Mouse (Mus musculus): ENCODE results near the gene Pa2g4. TPM values are rescaled to one million over a fixed set of nuclear protein-coding genes. Genes with fewer than 3 reads are reported as not detected.

The Pa2g4 gene
- total and polyA plus RNA-seq, 3 experiments: 232 to 663 (median 298) TPM

GRCm38 (mm10) chr10:128583644-128584043 lies 17.9 kb upstream of the Pa2g4 start:
- no peaks in the 10 kb centered on the region for H3K36me3 ChIP-seq (ENCODE audit: control insufficient read depth in 1 of 2, insufficient read depth in 2 of 2, low read length in 2 of 2)
- peaks cover 0 to 7% of the 10 kb centered on the region in 2 experiments for H3K27me3 ChIP-seq (ENCODE audit: control insufficient read depth in 1 of 2, insufficient read depth in 2 of 2, low read length in 2 of 2)
- TF ChIP-seq MEF2A (IDR thresholded peaks at IDR 0.05; ENCODE audit: extremely low read depth, insufficient replicate concordance, low read depth, low read length, poor library complexity, severe bottlenecking) (no peak), E2F4 (IDR thresholded peaks at IDR 0.05; ENCODE audit: borderline replicate concordance, low read depth, low read length) (no peak), BHLHE40 (IDR thresholded peaks at IDR 0.05; ENCODE audit: borderline replicate concordance, low read depth, low read length) (no peak), POLR2A (IDR thresholded peaks at IDR 0.05; ENCODE audit: control insufficient read depth in 1 of 2, insufficient read depth in 1 of 2, low read depth in 1 of 2, low read length in 2 of 2, poor library complexity in 1 of 2) (no peak), GABPA (IDR thresholded peaks at IDR 0.05; ENCODE audit: low read depth, low read length) (no peak), MYB (IDR thresholded peaks at IDR 0.05; ENCODE audit: low read depth, low read length) (no peak)
- H3K9ac ChIP-seq (ENCODE audit: control insufficient read depth, low read depth, low read length, poor library complexity, severe bottlenecking): no peak overlapping the region
- no peak overlapping the region for H3K4me3 ChIP-seq (ENCODE audit: control insufficient read depth in 1 of 2, insufficient read depth in 1 of 2, low read depth in 2 of 2, low read length in 2 of 2)
- H3K79me2 ChIP-seq (ENCODE audit: control insufficient read depth, insufficient read depth, low read length, poor library complexity): no peaks in the 10 kb centered on the region
- H3K9me3 ChIP-seq (replicated peaks; ENCODE audit: insufficient read depth, low read length): no peaks in the 10 kb centered on the region
- no peak overlapping the region for H3K27ac ChIP-seq (ENCODE audit: control insufficient read depth, low read depth, low read length)
- DNase-seq (ENCODE audit: low read depth, low spot score): no peak
- H3K4me1 ChIP-seq (ENCODE audit: control insufficient read depth in 1 of 2, insufficient read depth in 2 of 2, low read length in 2 of 2): no peaks in the 10 kb centered on the region

- H3K79me2 ChIP-seq (ENCODE audit: control insufficient read depth, insufficient read depth, low read length, poor library complexity): no peaks in the 10 kb centered on the region
- H3K4me3 ChIP-seq (ENCODE audit: control insufficient read depth in 1 of 2, insufficient read depth in 1 of 2, low read depth in 2 of 2, low read length in 2 of 2): no peak overlapping the region
- no peak overlapping the region for H3K9ac ChIP-seq (ENCODE audit: control insufficient read depth, low read depth, low read length, poor library complexity, severe bottlenecking)
- no peak overlapping the region for H3K27ac ChIP-seq (ENCODE audit: control insufficient read depth, low read depth, low read length)
- peaks cover 0 to 7% of the 10 kb centered on the region in 2 experiments; a peak in 3 of 4 replicates for H3K27me3 ChIP-seq (ENCODE audit: control insufficient read depth in 1 of 2, insufficient read depth in 2 of 2, low read length in 2 of 2)
- H3K36me3 ChIP-seq (ENCODE audit: control insufficient read depth in 1 of 2, insufficient read depth in 2 of 2, low read length in 2 of 2): no peaks in the 10 kb centered on the region
- no peaks in the 10 kb centered on the region for H3K9me3 ChIP-seq (replicated peaks; ENCODE audit: insufficient read depth, low read length)
- TF ChIP-seq CTCF (IDR thresholded peaks at IDR 0.05 in 2 of 3, conservative IDR thresholded peaks at IDR 0.05 in 1 of 3; ENCODE audit: control insufficient read depth in 1 of 3, insufficient read depth in 1 of 3, low read depth in 2 of 3, low read length in 3 of 3, poor library complexity in 1 of 3, severe bottlenecking in 1 of 3) (no peak), E2F4 (IDR thresholded peaks at IDR 0.05; ENCODE audit: borderline replicate concordance, low read depth, low read length) (no peak), MYB (IDR thresholded peaks at IDR 0.05; ENCODE audit: low read depth, low read length) (no peak), USF2 (IDR thresholded peaks at IDR 0.05; ENCODE audit: borderline replicate concordance in 1 of 2, insufficient read depth in 1 of 2, low read depth in 1 of 2, low read length in 2 of 2) (no peak), POLR2AphosphoS2 (IDR thresholded peaks at IDR 0.05; ENCODE audit: low read length) (no peak), ZMIZ1 (IDR thresholded peaks at IDR 0.05; ENCODE audit: low read depth, low read length) (no peak), NELFE (IDR thresholded peaks at IDR 0.05; ENCODE audit: low read depth, low read length) (no peak)
- H3K4me1 ChIP-seq (ENCODE audit: control insufficient read depth in 1 of 2, insufficient read depth in 2 of 2, low read length in 2 of 2): no peaks in the 10 kb centered on the region
- no peak for DNase-seq (ENCODE audit: low read depth, low spot score)
These were observed 13.9 kb upstream of the Pa2g4 start for GRCm38 (mm10) chr10:128579731-128580130.

- no peak overlapping the region for H3K9ac ChIP-seq (ENCODE audit: control insufficient read depth, low read depth, low read length, poor library complexity, severe bottlenecking)
- H3K9me3 ChIP-seq (replicated peaks; ENCODE audit: insufficient read depth, low read length): no peaks in the 10 kb centered on the region
- H3K4me1 ChIP-seq (ENCODE audit: control insufficient read depth in 1 of 2, insufficient read depth in 2 of 2, low read length in 2 of 2): no peaks in the 10 kb centered on the region
- TF ChIP-seq GATA1 (IDR thresholded peaks at IDR 0.05; ENCODE audit: low read depth, low read length) (no peak), TCF12 (IDR thresholded peaks at IDR 0.05; ENCODE audit: low read depth, low read length) (no peak), CHD2 (IDR thresholded peaks at IDR 0.05; ENCODE audit: low read length) (no peak), ZNF384 (IDR thresholded peaks at IDR 0.05; ENCODE audit: low read depth, low read length) (no peak), MAFK (IDR thresholded peaks at IDR 0.05; ENCODE audit: borderline replicate concordance, low read depth, low read length) (no peak), RAD21 (IDR thresholded peaks at IDR 0.05; ENCODE audit: low read depth, low read length) (no peak), RCOR1 (IDR thresholded peaks at IDR 0.05; ENCODE audit: low read depth, low read length) (no peak), SMC3 (IDR thresholded peaks at IDR 0.05; ENCODE audit: low read depth, low read length) (no peak), KAT2A (conservative IDR thresholded peaks at IDR 0.05; ENCODE audit: low read depth, low read length) (no peak), MEF2A (IDR thresholded peaks at IDR 0.05; ENCODE audit: extremely low read depth, insufficient replicate concordance, low read depth, low read length, poor library complexity, severe bottlenecking) (no peak), NELFE (IDR thresholded peaks at IDR 0.05; ENCODE audit: low read depth, low read length) (no peak), NRF1 (IDR thresholded peaks at IDR 0.05; ENCODE audit: insufficient read depth, low read depth, low read length, poor library complexity, severe bottlenecking) (no peak), E2F4 (IDR thresholded peaks at IDR 0.05; ENCODE audit: borderline replicate concordance, low read depth, low read length) (no peak), MAZ (IDR thresholded peaks at IDR 0.05; ENCODE audit: low read depth, low read length) (no peak), JUND (IDR thresholded peaks at IDR 0.05; ENCODE audit: low read depth, low read length) (no peak), HCFC1 (IDR thresholded peaks at IDR 0.05; ENCODE audit: low read depth, low read length) (no peak)
- H3K36me3 ChIP-seq (ENCODE audit: control insufficient read depth in 1 of 2, insufficient read depth in 2 of 2, low read length in 2 of 2): no peaks in the 10 kb centered on the region
- H3K4me3 ChIP-seq (ENCODE audit: control insufficient read depth in 1 of 2, insufficient read depth in 1 of 2, low read depth in 2 of 2, low read length in 2 of 2): no peak overlapping the region
- H3K27me3 ChIP-seq (ENCODE audit: control insufficient read depth in 1 of 2, insufficient read depth in 2 of 2, low read length in 2 of 2): peaks cover 0 to 5% of the 10 kb centered on the region in 2 experiments; a peak in 3 of 4 replicates
- H3K27ac ChIP-seq (ENCODE audit: control insufficient read depth, low read depth, low read length): no peak overlapping the region
- DNase-seq (ENCODE audit: low read depth, low spot score): no peak
- no peaks in the 10 kb centered on the region for H3K79me2 ChIP-seq (ENCODE audit: control insufficient read depth, insufficient read depth, low read length, poor library complexity)
These were observed 13.5 kb upstream of the Pa2g4 start for GRCm38 (mm10) chr10:128579298-128579697.
